Mouse (Mus musculus): ENCODE data around the gene Sparc. TPM values are rescaled to one million over a fixed set of nuclear protein-coding genes. Genes with fewer than 3 reads are reported as not detected.

Gene Sparc
- total RNA-seq, 4 experiments from 2014 or later = 217 to 328 (median 260) TPM

DNA sequence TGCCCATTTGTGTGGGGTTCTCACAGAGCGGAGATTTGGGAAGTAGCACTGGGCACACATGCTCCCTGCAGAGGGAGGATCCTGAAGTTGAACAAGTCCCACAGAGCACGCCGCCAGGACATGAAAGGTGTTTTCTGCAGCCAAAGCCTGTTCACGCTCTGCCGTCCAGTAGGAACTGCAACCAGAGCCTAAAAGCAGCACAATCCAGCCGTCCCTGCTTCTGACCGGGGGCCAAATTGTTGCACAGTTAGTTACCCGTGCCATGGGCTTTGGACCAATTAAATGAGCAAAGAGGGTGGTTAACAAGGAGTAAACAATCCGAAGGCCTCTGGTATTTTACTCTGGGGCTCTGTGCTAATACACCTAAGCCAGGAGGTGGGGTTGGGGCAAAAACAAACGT lies 55.2 kb downstream of the Sparc start:
- no peak for DNase-seq (ENCODE audit: low spot score in 2 of 2)

DNA sequence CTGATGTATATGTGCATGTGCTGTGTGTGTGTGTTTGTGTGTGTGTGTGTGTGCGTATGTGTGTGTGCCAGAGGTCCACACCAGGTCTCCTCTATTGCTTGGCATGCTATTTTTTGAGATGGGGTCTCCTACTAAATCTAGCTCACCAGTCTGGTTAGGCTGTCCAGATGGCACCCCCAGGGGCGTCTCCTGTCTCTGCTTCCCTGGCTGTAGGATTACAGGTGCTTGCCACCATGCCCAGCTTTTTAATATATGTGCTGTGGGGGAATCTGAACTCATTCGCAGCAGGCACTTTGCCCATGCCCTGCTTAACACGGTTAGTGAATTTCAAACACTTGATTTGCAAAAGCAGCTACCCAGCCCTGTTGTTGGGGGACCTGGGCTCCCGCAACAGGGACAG lies 57.1 kb downstream of the Sparc start:
- no peak for DNase-seq (ENCODE audit: low spot score in 2 of 2)

GRCm38 (mm10) chr11:55365242-55365641 lies 57.7 kb downstream of the Sparc start:
- DNase-seq (ENCODE audit: low spot score in 2 of 2) = no peak

GRCm38 (mm10) chr11:55364662-55365061 lies 58.3 kb downstream of the Sparc start:
- no peak for DNase-seq (ENCODE audit: low spot score in 2 of 2)

- DNase-seq (ENCODE audit: low spot score in 2 of 2) = no peak
These were observed 64.7 kb downstream of the Sparc start for GRCm38 (mm10) chr11:55358094-55358783.

- DNase-seq (ENCODE audit: low spot score in 2 of 2) = no peak
These were observed 66.1 kb downstream of the Sparc start for GRCm38 (mm10) chr11:55356846-55357245.

Other genes with a start within 250 kb of the Sparc start
- gene Slc36a2, start 238.1 kb downstream of the Sparc start, total RNA-seq (2022) = under 1 TPM in 3 of 4 experiments, not detected in 1; 0.19 to 0.39 (median 0.27) TPM
- 10 to 100 TPM; 60.6 to 68.7 (median 64.5) TPM for gene Slc36a1, start 218.8 kb downstream of the Sparc start, total RNA-seq (2022)
- under 1 TPM; 0.16 to 0.32 (median 0.19) TPM for gene Fat2, start 86.6 kb downstream of the Sparc start, total RNA-seq (2022)
- 100 to 1,000 TPM in 3 of 4 experiments, 10 to 100 TPM in 1; 98.2 to 107 (median 104) TPM for gene Atox1, start 38.1 kb upstream of the Sparc start, total RNA-seq (2022)
- gene G3bp1, start 46.5 kb upstream of the Sparc start, total RNA-seq (2022) = 10 to 100 TPM; 31.9 to 33.7 (median 32.1) TPM
- gene Glra1, start 185.0 kb upstream of the Sparc start, total RNA-seq (2022) = 1 to 10 TPM; 1.9 to 3.5 (median 2.1) TPM

Measured in left cerebral cortex, adult 8-10 months (tissue).